Mouse (Mus musculus) forebrain, postnatal 0 days (tissue): ENCODE results near the gene Rassf2. TPM values are rescaled to one million over a fixed set of nuclear protein-coding genes. Genes with fewer than 3 reads are reported as not detected.

ENCODE experiments used
- ATAC-seq: fragments of 200-750 bp; cut with Nextera tagmentation; 2 replicates; pipeline ENCODE4 v1.8.0; 2017; ENCODE audit warnings: mild to moderate bottlenecking, moderate library complexity
- DNase-seq: peaks from one replicate; pipeline ENCODE4 v3.0.0-alpha.2; 2015
- H3K27ac ChIP-seq: fragments of 300-500 bp; sonication (generic); 2 replicates; pipeline ENCODE4 v1.5.1; 2014; ENCODE audit warnings: low read depth, mild to moderate bottlenecking, antibody characterized with exemption, low read length, moderate library complexity, mixed read lengths
- H3K27me3 ChIP-seq: fragments of 300-500 bp; sonication (generic); 2 replicates; pipeline ENCODE4 v1.6.1; 2014; ENCODE audit warnings: mild to moderate bottlenecking, low read length, mixed read lengths; ENCODE audit not compliant: insufficient read depth
- H3K36me3 ChIP-seq: fragments of 300-500 bp; sonication (generic); 2 replicates; pipeline ENCODE4 v1.6.1; 2014; ENCODE audit warnings: mild to moderate bottlenecking, moderate library complexity; ENCODE audit not compliant: insufficient read depth
- H3K4me1 ChIP-seq: fragments of 300-500 bp; sonication (generic); 2 replicates; pipeline ENCODE4 v1.6.1; 2014; ENCODE audit warnings: antibody characterized with exemption; ENCODE audit not compliant: insufficient read depth
- H3K4me2 ChIP-seq: fragments of 300-500 bp; sonication (generic); 2 replicates; pipeline ENCODE4 v1.6.1; 2014; ENCODE audit warnings: low read depth, mild to moderate bottlenecking, moderate library complexity
- H3K4me3 ChIP-seq: fragments of 300-500 bp; sonication (generic); 2 replicates; pipeline ENCODE4 v1.5.1; 2014; ENCODE audit warnings: low read depth, low read length, mixed read lengths
- H3K9ac ChIP-seq: fragments of 300-500 bp; sonication (generic); 2 replicates; pipeline ENCODE4 v1.6.1; 2014; ENCODE audit warnings: mild to moderate bottlenecking
- H3K9me3 ChIP-seq: fragments of 300-500 bp; sonication (generic); 2 replicates; pipeline ENCODE4 v1.6.1; 2016; ENCODE audit warnings: low read length
- CTCF ChIP-seq: sonication (generic); IDR thresholded peaks from 2 replicates; pipeline ENCODE4 v1.5.1; 2016; ENCODE audit warnings: antibody characterized with exemption, control low read depth, low read depth
- WGBS: fragments of 180-500 bp; shearing (Covaris S2); extraction: QIAGEN DNeasy Blood & Tissue Kit; methylation state at CpG from one replicate; pipeline ENCODE4 v1.1.7; 2014; 5-methylcytosine and 5-hydroxymethylcytosine counted together
- polyA plus RNA-seq: library from polyadenylated mRNA; unstranded; fragments of >200 nt; fragmentation: Nextera tagmentation; extraction: Ambion mirVana; gene quantifications from 2 replicates; pipeline ENCODE4 v1.2.1, GENCODE M21; 2015
- total RNA-seq: library from RNA; depleted of rRNA; stranded (reverse); fragments of >200 nt; gene quantifications from 2 replicates; pipeline ENCODE4 v1.2.3, GENCODE M21; 2014

The Rassf2 gene
- total and polyA plus RNA-seq, 2 experiments from 2014 or later, result 19.4 to 32.8 TPM

- 94% methylated on average over 6 of the region's 6 CpGs for WGBS
- Histone ChIP-seq H3K4me3 (no peak overlapping the region), H3K9me3 (no peaks in the 10 kb centered on the region), H3K4me2 (no peak overlapping the region), H3K4me1 (no peaks in the 10 kb centered on the region), H3K36me3 (peaks cover 25% of the 10 kb centered on the region), H3K9ac (no peak overlapping the region), H3K27ac (no peak overlapping the region), H3K27me3 (no peaks in the 10 kb centered on the region)
- TF ChIP-seq CTCF, result no peak
- no peak for DNase-seq
- ATAC-seq, result no peak
Observed at GRCm38 (mm10) chr2:131994971-131995370, 35.1 kb downstream of the Rassf2 start.

GRCm38 (mm10) chr2:131993563-131994088, 36.4 kb downstream of the Rassf2 start:
- DNase-seq, result no peak
- 16% methylated on average over 14 of the region's 14 CpGs for WGBS
- no peak overlapping the region for H3K9ac ChIP-seq
- ATAC-seq, result peak; percentile 70
- no peaks in the 10 kb centered on the region for H3K4me1 ChIP-seq
- no peaks in the 10 kb centered on the region for H3K27me3 ChIP-seq
- H3K4me2 ChIP-seq, result no peak overlapping the region
- H3K36me3 ChIP-seq, result peaks cover 18% of the 10 kb centered on the region
- no peak for TF ChIP-seq CTCF
- no peak overlapping the region; the same call in 1 of the 2 replicates for H3K27ac ChIP-seq
- no peak overlapping the region for H3K4me3 ChIP-seq
- H3K9me3 ChIP-seq, result no peaks in the 10 kb centered on the region

- WGBS, result 70% methylated on average over 4 of the region's 4 CpGs
- no peak for DNase-seq
- Histone ChIP-seq H3K4me1 (no peaks in the 10 kb centered on the region), H3K4me3 (no peak overlapping the region), H3K9me3 (no peaks in the 10 kb centered on the region), H3K4me2 (no peak overlapping the region), H3K36me3 (peaks cover 17% of the 10 kb centered on the region), H3K27me3 (no peaks in the 10 kb centered on the region), H3K9ac (no peak overlapping the region), H3K27ac (no peak overlapping the region)
- no peak for TF ChIP-seq CTCF
- ATAC-seq, result no peak
Observed at GRCm38 (mm10) chr2:131993151-131993550, 36.9 kb downstream of the Rassf2 start.

- no peak for TF ChIP-seq CTCF
- Histone ChIP-seq H3K36me3 (peaks cover 13% of the 10 kb centered on the region), H3K4me2 (no peak overlapping the region), H3K27ac (no peak overlapping the region), H3K4me1 (no peaks in the 10 kb centered on the region), H3K9ac (no peak overlapping the region), H3K4me3 (no peak overlapping the region), H3K9me3 (no peaks in the 10 kb centered on the region), H3K27me3 (no peaks in the 10 kb centered on the region)
- WGBS, result 84% methylated on average over 2 of the region's 2 CpGs
- DNase-seq (no peak), ATAC-seq (no peak)
Observed at GRCm38 (mm10) chr2:131992487-131992886, 37.6 kb downstream of the Rassf2 start.

- ATAC-seq (no peak), DNase-seq (no peak)
- 79% methylated on average over 2 of the region's 2 CpGs for WGBS
- Histone ChIP-seq H3K27me3 (no peaks in the 10 kb centered on the region), H3K36me3 (no peaks in the 10 kb centered on the region), H3K4me1 (no peaks in the 10 kb centered on the region), H3K27ac (no peak overlapping the region), H3K4me2 (no peak overlapping the region), H3K9me3 (no peaks in the 10 kb centered on the region), H3K4me3 (no peak overlapping the region), H3K9ac (no peak overlapping the region)
- no peak for TF ChIP-seq CTCF
Observed at GRCm38 (mm10) chr2:131988550-131988949, 41.5 kb downstream of the Rassf2 start.

GRCm38 (mm10) chr2:131987950-131988349, 42.1 kb downstream of the Rassf2 start:
- TF ChIP-seq CTCF, result no peak
- no peak for ATAC-seq
- DNase-seq, result no peak
- no peak overlapping the region for H3K4me2 ChIP-seq
- H3K27me3 ChIP-seq, result no peaks in the 10 kb centered on the region
- WGBS, result 40% methylated on average over 3 of the region's 3 CpGs
- no peaks in the 10 kb centered on the region for H3K4me1 ChIP-seq
- no peaks in the 10 kb centered on the region for H3K9me3 ChIP-seq
- no peak overlapping the region for H3K9ac ChIP-seq
- no peak overlapping the region for H3K4me3 ChIP-seq
- H3K36me3 ChIP-seq, result no peaks in the 10 kb centered on the region
- no peak overlapping the region for H3K27ac ChIP-seq

GRCm38 (mm10) chr2:131982546-131983196, 47.4 kb downstream of the Rassf2 start:
- Histone ChIP-seq H3K4me1 (no peaks in the 10 kb centered on the region), H3K9me3 (peaks cover 3% of the 10 kb centered on the region; the same call in 1 of the 2 replicates), H3K4me2 (no peak overlapping the region), H3K4me3 (no peak overlapping the region), H3K27me3 (no peaks in the 10 kb centered on the region), H3K27ac (no peak overlapping the region), H3K36me3 (no peaks in the 10 kb centered on the region), H3K9ac (no peak overlapping the region)
- 18% methylated on average over 6 of the region's 6 CpGs for WGBS
- DNase-seq (peak; percentile 81), ATAC-seq (peak; percentile 89)
- TF ChIP-seq CTCF, result peak; percentile 98
